24 mouse cellular contexts compared by ENCODE assay signal in genomic region chr12:35977633-35978246, GRCm38 (mm10). TPM values are rescaled to one million over a fixed set of nuclear protein-coding genes. Genes with fewer than 3 reads are reported as not detected.
DNase-seq lines count a peak whose midpoint lies in the region; ATAC-seq and TF ChIP-seq lines count a peak whose summit lies in the region.
"Had no signal": no experiment of that assay in that cellular context is flagged by ENCODE, and none has a peak within 500 bp of the region (broad histone marks: within the 10 kb centered on the region; RNA-seq: fewer than 3 reads in every experiment).

No protein-coding gene starts in this region.

- no peak overlapping the region for H3K4me3 ChIP-seq in hindbrain, embryonic 14.5 days (replicated peaks; ENCODE audit: low read length)
- no peak overlapping the region for H3K4me3 ChIP-seq in hindbrain, embryonic 10.5 days
- H3K4me3 ChIP-seq in midbrain, embryonic 14.5 days (replicated peaks; ENCODE audit: low read depth, low read length), result no peak overlapping the region
- H3K4me3 ChIP-seq in midbrain, embryonic 13.5 days (replicated peaks), result no peak overlapping the region
- no peak overlapping the region for H3K4me3 ChIP-seq in hindbrain, postnatal 0 days (ENCODE audit: low read length)
- no peak overlapping the region for H3K4me3 ChIP-seq in forebrain, embryonic 13.5 days
- H3K4me3 ChIP-seq: embryonic facial prominence, embryonic 13.5 days; forebrain, embryonic 12.5 days; gastrocnemius, adult 2 months; heart, embryonic 13.5 days had no signal

- ATAC-seq in hindbrain, embryonic 14.5 days (ENCODE audit: low FRiP score), result peak; percentile 59
- ATAC-seq in midbrain, embryonic 14.5 days (ENCODE audit: low FRiP score, low TSS enrichment), result peak; percentile 48; the same call in 1 of the 2 replicates
- no peak for ATAC-seq in midbrain, embryonic 13.5 days
- 0 out of 2 replicates have a peak, but pooled peaks have one; percentile 37 for ATAC-seq in hindbrain, postnatal 0 days
- ATAC-seq in forebrain, embryonic 13.5 days, result no peak
- ATAC-seq: forebrain, postnatal 0 days had no signal

- no peaks in the 10 kb centered on the region for H3K9me3 ChIP-seq in hindbrain, embryonic 14.5 days (ENCODE audit: control insufficient read depth, low read length)
- H3K9me3 ChIP-seq in hindbrain, embryonic 10.5 days, result no peaks in the 10 kb centered on the region
- no peaks in the 10 kb centered on the region for H3K9me3 ChIP-seq in midbrain, embryonic 14.5 days (ENCODE audit: control insufficient read depth, low read length)
- no peaks in the 10 kb centered on the region for H3K9me3 ChIP-seq in midbrain, embryonic 13.5 days
- no peaks in the 10 kb centered on the region for H3K9me3 ChIP-seq in hindbrain, postnatal 0 days (ENCODE audit: low read length)
- no peaks in the 10 kb centered on the region for H3K9me3 ChIP-seq in forebrain, embryonic 13.5 days (replicated peaks)
- H3K9me3 ChIP-seq: embryonic facial prominence, embryonic 13.5 days; forebrain, embryonic 12.5 days; heart, embryonic 13.5 days had no signal

- no peaks in the 10 kb centered on the region for H3K36me3 ChIP-seq in hindbrain, embryonic 14.5 days (replicated peaks; ENCODE audit: control insufficient read depth, insufficient read depth)
- no peaks in the 10 kb centered on the region for H3K36me3 ChIP-seq in hindbrain, embryonic 10.5 days
- H3K36me3 ChIP-seq in midbrain, embryonic 14.5 days (ENCODE audit: control insufficient read depth, insufficient read depth, low read length), result no peaks in the 10 kb centered on the region
- H3K36me3 ChIP-seq in midbrain, embryonic 13.5 days, result no peaks in the 10 kb centered on the region
- H3K36me3 ChIP-seq in hindbrain, postnatal 0 days (ENCODE audit: insufficient read depth, low read length), result no peaks in the 10 kb centered on the region
- no peaks in the 10 kb centered on the region for H3K36me3 ChIP-seq in forebrain, embryonic 13.5 days (ENCODE audit: poor library complexity, severe bottlenecking)
- H3K36me3 ChIP-seq: embryonic facial prominence, embryonic 13.5 days; forebrain, embryonic 12.5 days; heart, embryonic 13.5 days had no signal

- no peak overlapping the region for H3K4me2 ChIP-seq in hindbrain, embryonic 14.5 days (replicated peaks)
- no peak overlapping the region for H3K4me2 ChIP-seq in midbrain, embryonic 14.5 days (ENCODE audit: low read length)
- H3K4me2 ChIP-seq in midbrain, embryonic 13.5 days (replicated peaks), result no peak overlapping the region; the same call in 1 of the 2 replicates
- no peak overlapping the region for H3K4me2 ChIP-seq in hindbrain, postnatal 0 days (ENCODE audit: low read depth, low read length)
- H3K4me2 ChIP-seq in forebrain, embryonic 13.5 days, result no peak overlapping the region
- H3K4me2 ChIP-seq: embryonic facial prominence, embryonic 13.5 days; forebrain, embryonic 12.5 days; heart, embryonic 13.5 days had no signal

- DNase-seq in hindbrain, embryonic 14.5 days (ENCODE audit: low spot score), result no peak
- no peak for DNase-seq in hindbrain, embryonic 10.5 days (ENCODE audit: low spot score)
- DNase-seq in midbrain, embryonic 14.5 days, result peak; percentile 45
- DNase-seq in brain, adult 2 months (ENCODE audit: low read depth, low spot score), result peak; percentile 6
- peak; percentile 31 for DNase-seq in hindbrain, postnatal 0 days (ENCODE audit: low spot score)
- DNase-seq in gastrocnemius, adult 8-10 months (ENCODE audit: low spot score in 2 of 2), result no peak
- DNase-seq: adrenal gland, postnatal 10 days; cerebellum, adult 18-20 months; cerebellum, adult 9-11 months; cerebellum, postnatal 36 days; forebrain, postnatal 0 days; gastrocnemius, adult 2 months; gastrocnemius, postnatal 36 days; heart, adult 11 months; heart, postnatal 36 days had no signal

- TF ChIP-seq CTCF in hindbrain, postnatal 0 days (IDR thresholded peaks at IDR 0.05; ENCODE audit: low read depth), result no peak

- no peak overlapping the region for H3K9ac ChIP-seq in hindbrain, embryonic 14.5 days
- no peak overlapping the region for H3K9ac ChIP-seq in midbrain, embryonic 14.5 days (replicated peaks; ENCODE audit: low read length)
- H3K9ac ChIP-seq in midbrain, embryonic 13.5 days (replicated peaks), result no peak overlapping the region
- H3K9ac ChIP-seq in hindbrain, postnatal 0 days (replicated peaks; ENCODE audit: low read length), result no peak overlapping the region
- no peak overlapping the region for H3K9ac ChIP-seq in forebrain, embryonic 13.5 days
- H3K9ac ChIP-seq: embryonic facial prominence, embryonic 13.5 days; forebrain, embryonic 12.5 days; forebrain, postnatal 0 days; heart, embryonic 13.5 days had no signal

- 0 out of 2 replicates have a peak, but pooled peaks cover 7% of the 10 kb centered on the region for H3K4me1 ChIP-seq in hindbrain, embryonic 14.5 days (replicated peaks; ENCODE audit: control insufficient read depth, insufficient read depth, low read length)
- peaks cover 9% of the 10 kb centered on the region for H3K4me1 ChIP-seq in hindbrain, embryonic 10.5 days (replicated peaks)
- H3K4me1 ChIP-seq in midbrain, embryonic 14.5 days (ENCODE audit: control insufficient read depth, insufficient read depth, low read length), result 0 out of 2 replicates have a peak, but pooled peaks cover 7% of the 10 kb centered on the region
- H3K4me1 ChIP-seq in midbrain, embryonic 13.5 days (replicated peaks), result peaks cover 19% of the 10 kb centered on the region
- H3K4me1 ChIP-seq in hindbrain, postnatal 0 days (ENCODE audit: insufficient read depth, low read length), result no peaks in the 10 kb centered on the region
- H3K4me1 ChIP-seq in forebrain, embryonic 13.5 days, result peaks cover 13% of the 10 kb centered on the region

- H3K27ac ChIP-seq in hindbrain, embryonic 14.5 days, result peak overlapping the region; percentile 27; the same call in 1 of the 2 replicates
- no peak overlapping the region for H3K27ac ChIP-seq in hindbrain, embryonic 10.5 days
- H3K27ac ChIP-seq in midbrain, embryonic 14.5 days (replicated peaks; ENCODE audit: low read depth, low read length), result no peak overlapping the region
- H3K27ac ChIP-seq in midbrain, embryonic 13.5 days, result no peak overlapping the region
- H3K27ac ChIP-seq in hindbrain, postnatal 0 days, result no peak overlapping the region
- H3K27ac ChIP-seq in forebrain, embryonic 13.5 days, result no peak overlapping the region
- H3K27ac ChIP-seq: embryonic facial prominence, embryonic 13.5 days; forebrain, embryonic 12.5 days; gastrocnemius, adult 2 months; heart, embryonic 13.5 days had no signal

- H3K27me3 ChIP-seq in hindbrain, embryonic 14.5 days (ENCODE audit: control insufficient read depth, insufficient read depth, low read length), result no peaks in the 10 kb centered on the region
- H3K27me3 ChIP-seq in hindbrain, embryonic 10.5 days (ENCODE audit: insufficient read depth, poor library complexity, severe bottlenecking), result no peaks in the 10 kb centered on the region
- no peaks in the 10 kb centered on the region for H3K27me3 ChIP-seq in midbrain, embryonic 14.5 days (ENCODE audit: control insufficient read depth, insufficient read depth, low read length)
- no peaks in the 10 kb centered on the region for H3K27me3 ChIP-seq in midbrain, embryonic 13.5 days
- no peaks in the 10 kb centered on the region for H3K27me3 ChIP-seq in hindbrain, postnatal 0 days (ENCODE audit: insufficient read depth, low read length)
- no peaks in the 10 kb centered on the region for H3K27me3 ChIP-seq in forebrain, embryonic 13.5 days
- H3K27me3 ChIP-seq: embryonic facial prominence, embryonic 13.5 days; forebrain, embryonic 12.5 days; heart, embryonic 13.5 days had no signal

- 29% methylated on average over 6 of the region's 6 CpGs for WGBS in hindbrain, embryonic 14.5 days
- WGBS in hindbrain, embryonic 10.5 days, result 54% methylated on average over 6 of the region's 6 CpGs
- WGBS in midbrain, embryonic 14.5 days, result 24% methylated on average over 6 of the region's 6 CpGs
- 26% methylated on average over 6 of the region's 6 CpGs for WGBS in midbrain, embryonic 13.5 days
- 32% methylated on average over 6 of the region's 6 CpGs for WGBS in hindbrain, postnatal 0 days
- WGBS in forebrain, embryonic 13.5 days, result 25% methylated on average over 6 of the region's 6 CpGs

RNA-seq across cellular contexts. Expression of gene Agr2, which starts 15.0 kb away (rescaled TPM):
- not detected in 2 replicates for polyA plus RNA-seq in hindbrain, embryonic 14.5 days (2014; fragmentation: Nextera tagmentation; extraction: Ambion mirVana)
- polyA plus RNA-seq in hindbrain, embryonic 10.5 days (2016; fragmentation: Nextera tagmentation; extraction: Ambion mirVana), result 0.36 TPM in 1 of 2 replicates, not detected in the other
- not detected in 2 replicates for polyA plus RNA-seq in midbrain, embryonic 14.5 days (2014; fragmentation: Nextera tagmentation; extraction: Ambion mirVana)
- 0.98 and 1.3 TPM in 2 replicates for polyA plus RNA-seq in midbrain, embryonic 13.5 days (2015; fragmentation: Nextera tagmentation; extraction: Ambion mirVana)
- total RNA-seq in hindbrain, postnatal 0 days (2014; rRNA removed), result not detected in 2 replicates
- polyA plus RNA-seq in hindbrain, postnatal 0 days (2015; fragmentation: Nextera tagmentation; extraction: Ambion mirVana), result 0.25 TPM in 1 of 2 replicates, not detected in the other
- polyA plus RNA-seq in forebrain, embryonic 13.5 days (2015; fragmentation: Nextera tagmentation; extraction: Ambion mirVana), result 1.5 TPM in 1 of 2 replicates, not detected in the other
- total RNA-seq in gastrocnemius, adult 8-10 months (2022), result not detected
- total RNA-seq: adrenal gland, postnatal 10 days; adrenal gland, postnatal 4 days; forebrain, postnatal 0 days; gastrocnemius, adult 2 months; gastrocnemius, postnatal 36 days; heart, postnatal 36 days; MEL had no signal
- polyA plus RNA-seq: C2C12; heart, postnatal 0 days had no signal

RNA-seq across cellular contexts. Expression of gene Agr3, which starts 52.3 kb away (rescaled TPM):
- polyA plus RNA-seq in hindbrain, embryonic 14.5 days (2014; fragmentation: Nextera tagmentation; extraction: Ambion mirVana), result 0.90 TPM in 1 of 2 replicates, not detected in the other
- polyA plus RNA-seq in hindbrain, embryonic 10.5 days (2016; fragmentation: Nextera tagmentation; extraction: Ambion mirVana), result not detected in 2 replicates
- 0.53 TPM in 1 of 2 replicates, not detected in the other for polyA plus RNA-seq in midbrain, embryonic 14.5 days (2014; fragmentation: Nextera tagmentation; extraction: Ambion mirVana)
- polyA plus RNA-seq in midbrain, embryonic 13.5 days (2015; fragmentation: Nextera tagmentation; extraction: Ambion mirVana), result not detected in 2 replicates
- 1.6 TPM in 1 of 2 replicates, not detected in the other for total RNA-seq in hindbrain, postnatal 0 days (2014; rRNA removed)
- 0.24 and 0.67 TPM in 2 replicates for polyA plus RNA-seq in hindbrain, postnatal 0 days (2015; fragmentation: Nextera tagmentation; extraction: Ambion mirVana)
- not detected in 2 replicates for polyA plus RNA-seq in forebrain, embryonic 13.5 days (2015; fragmentation: Nextera tagmentation; extraction: Ambion mirVana)
- total RNA-seq in gastrocnemius, adult 8-10 months (2022), result not detected
- total RNA-seq: adrenal gland, postnatal 10 days; adrenal gland, postnatal 4 days; forebrain, postnatal 0 days; gastrocnemius, adult 2 months; gastrocnemius, postnatal 36 days; heart, postnatal 36 days; MEL had no signal
- polyA plus RNA-seq: C2C12; forebrain, postnatal 0 days; heart, embryonic 13.5 days; heart, postnatal 0 days had no signal

Comparison
In these comparisons a context has a peak if more than half of its experiments do, and no peak if none do; other contexts are left out.
1. ATAC-seq: peak in hindbrain, embryonic 14.5 days (single experiment), midbrain, embryonic 14.5 days (single experiment) and hindbrain, postnatal 0 days (single experiment); none in midbrain, embryonic 13.5 days (single experiment) and forebrain, embryonic 13.5 days (single experiment).
2. DNase-seq: peak in midbrain, embryonic 14.5 days (single experiment), brain, adult 2 months (single experiment) and hindbrain, postnatal 0 days (single experiment); none in hindbrain, embryonic 14.5 days (single experiment), hindbrain, embryonic 10.5 days (single experiment) and gastrocnemius, adult 8-10 months (0 of 2).